Mouse (Mus musculus): ENCODE measurements at regions not wholly inside any gene's neighbourhood (a gene's known extent, or its start where the extent isn't known, plus 50 kb on each side); places are given as distances from the start of the nearest gene placed in this dataset.
A peak's percentile ranks its signal among the peaks of the same experiment; 100 is the strongest.

DNA sequence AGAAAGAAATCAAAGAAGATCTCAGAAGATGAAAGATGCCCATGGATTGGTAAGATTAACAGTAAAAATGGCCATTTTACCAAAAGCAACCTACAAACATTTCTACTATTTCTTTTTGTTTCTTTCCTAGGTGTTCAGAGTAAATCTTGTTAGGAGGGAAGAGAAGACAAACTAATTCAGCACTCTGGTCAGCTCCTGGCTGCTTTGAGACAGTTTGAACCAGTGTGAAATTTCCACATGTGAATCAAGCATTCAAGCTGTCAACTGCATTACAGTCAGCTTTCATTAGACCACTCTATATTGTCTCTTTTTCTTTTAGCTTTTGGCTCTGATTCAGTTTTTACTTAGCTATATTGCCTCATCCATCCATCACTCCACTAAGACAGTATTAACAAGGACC lies 859.2 kb downstream of the Ryr2 start:
- DNase-seq (ENCODE audit: low read depth, low spot score), result peak; percentile 31
- no peak overlapping the region for H3K9ac ChIP-seq (ENCODE audit: control insufficient read depth, low read depth, low read length, poor library complexity, severe bottlenecking)

DNA sequence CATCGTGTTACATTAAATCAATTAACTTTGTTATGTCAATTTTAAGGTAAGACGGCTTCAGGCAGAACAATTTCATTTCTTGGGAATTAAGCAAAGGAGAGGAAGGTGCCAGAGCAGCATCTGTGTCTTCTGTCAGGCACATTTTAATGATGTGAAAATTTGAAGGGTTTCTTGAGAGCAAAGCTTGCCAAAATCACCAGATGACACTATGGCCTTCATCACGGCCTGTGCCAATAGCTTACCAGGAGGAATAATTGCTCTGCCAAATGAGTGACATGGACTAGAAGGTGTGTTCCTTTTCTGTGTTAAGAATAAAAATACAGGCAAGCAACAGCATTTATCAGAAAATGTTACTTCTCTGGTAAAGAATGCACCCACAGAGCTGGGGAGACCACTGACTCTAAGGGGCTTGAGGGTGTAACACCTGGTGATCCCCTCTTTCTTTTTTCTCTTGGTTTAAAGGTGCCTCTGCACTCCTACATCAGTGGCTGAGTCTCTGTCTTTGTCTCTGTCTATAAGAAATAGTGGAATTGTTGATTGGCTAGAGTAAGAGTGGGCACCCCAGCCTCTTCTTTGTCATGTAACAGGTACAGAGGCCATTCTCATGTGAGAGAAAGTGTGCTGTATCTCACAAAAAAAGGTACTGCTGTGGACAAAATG lies 856.2 kb upstream of the Chrm3 start:
- H3K4me1 ChIP-seq (ENCODE audit: control insufficient read depth in 1 of 2, insufficient read depth in 2 of 2, low read length in 2 of 2), result no peaks in the 10 kb centered on the region
- H3K79me2 ChIP-seq (ENCODE audit: control insufficient read depth, insufficient read depth, low read length, poor library complexity), result no peaks in the 10 kb centered on the region
- TF ChIP-seq GABPA (IDR thresholded peaks at IDR 0.05; ENCODE audit: low read depth, low read length) (no peak), POLR2AphosphoS5 (IDR thresholded peaks at IDR 0.05; ENCODE audit: borderline replicate concordance, low read depth, low read length) (no peak), GATA1 (IDR thresholded peaks at IDR 0.05; ENCODE audit: low read depth, low read length) (no peak), ETS1 (IDR thresholded peaks at IDR 0.05; ENCODE audit: low read depth, low read length) (no peak), POLR2AphosphoS2 (IDR thresholded peaks at IDR 0.05; ENCODE audit: low read length) (no peak), TCF12 (IDR thresholded peaks at IDR 0.05; ENCODE audit: low read depth, low read length) (no peak), RCOR1 (IDR thresholded peaks at IDR 0.05; ENCODE audit: low read depth, low read length) (no peak), POLR2A (IDR thresholded peaks at IDR 0.05; ENCODE audit: control insufficient read depth in 1 of 2, insufficient read depth in 1 of 2, low read depth in 1 of 2, low read length in 2 of 2, poor library complexity in 1 of 2) (no peak), BHLHE40 (IDR thresholded peaks at IDR 0.05; ENCODE audit: borderline replicate concordance, low read depth, low read length) (no peak), CTCF (IDR thresholded peaks at IDR 0.05 in 2 of 3, conservative IDR thresholded peaks at IDR 0.05 in 1 of 3; ENCODE audit: control insufficient read depth in 1 of 3, insufficient read depth in 1 of 3, low read depth in 2 of 3, low read length in 3 of 3, poor library complexity in 1 of 3, severe bottlenecking in 1 of 3) (no peak), SIN3A (IDR thresholded peaks at IDR 0.05; ENCODE audit: low read length) (no peak), ZMIZ1 (IDR thresholded peaks at IDR 0.05; ENCODE audit: low read depth, low read length) (no peak), USF1 (IDR thresholded peaks at IDR 0.05; ENCODE audit: low read depth, low read length) (no peak), UBTF (IDR thresholded peaks at IDR 0.05; ENCODE audit: borderline replicate concordance, insufficient read depth, low read depth, low read length) (no peak), ZNF384 (IDR thresholded peaks at IDR 0.05; ENCODE audit: low read depth, low read length) (no peak)

More for the DNA sequence above, 859.2 kb downstream of the Ryr2 start:
- Histone ChIP-seq H3K79me2 (ENCODE audit: control insufficient read depth, insufficient read depth, low read length, poor library complexity) (no peaks in the 10 kb centered on the region), H3K4me1 (ENCODE audit: control insufficient read depth in 1 of 2, insufficient read depth in 2 of 2, low read length in 2 of 2) (no peaks in the 10 kb centered on the region), H3K27ac (ENCODE audit: control insufficient read depth, low read depth, low read length) (no peak overlapping the region), H3K27me3 (ENCODE audit: control insufficient read depth in 1 of 2, insufficient read depth in 2 of 2, low read length in 2 of 2) (no peaks in the 10 kb centered on the region), H3K4me3 (ENCODE audit: control insufficient read depth in 1 of 2, insufficient read depth in 1 of 2, low read depth in 2 of 2, low read length in 2 of 2) (no peak overlapping the region), H3K9me3 (replicated peaks; ENCODE audit: insufficient read depth, low read length) (no peaks in the 10 kb centered on the region), H3K36me3 (ENCODE audit: control insufficient read depth in 1 of 2, insufficient read depth in 2 of 2, low read length in 2 of 2) (no peaks in the 10 kb centered on the region)
- TF ChIP-seq GATA1 (IDR thresholded peaks at IDR 0.05; ENCODE audit: low read depth, low read length), result no peak
- TF ChIP-seq JUND (IDR thresholded peaks at IDR 0.05; ENCODE audit: low read depth, low read length), result no peak
- no peak for TF ChIP-seq E2F4 (IDR thresholded peaks at IDR 0.05; ENCODE audit: borderline replicate concordance, low read depth, low read length)
- TF ChIP-seq ELF1 (IDR thresholded peaks at IDR 0.05; ENCODE audit: low read depth, low read length), result no peak
- TF ChIP-seq ZKSCAN1 (IDR thresholded peaks at IDR 0.05; ENCODE audit: low read depth, low read length), result no peak
- TF ChIP-seq MAFK (IDR thresholded peaks at IDR 0.05; ENCODE audit: borderline replicate concordance, low read depth, low read length), result no peak
- no peak for TF ChIP-seq TBP (IDR thresholded peaks at IDR 0.05; ENCODE audit: low read depth, low read length)
- TF ChIP-seq NELFE (IDR thresholded peaks at IDR 0.05; ENCODE audit: low read depth, low read length), result no peak
- TF ChIP-seq MXI1 (IDR thresholded peaks at IDR 0.05; ENCODE audit: low read depth, low read length), result no peak
- no peak for TF ChIP-seq MAX (IDR thresholded peaks at IDR 0.05; ENCODE audit: low read length)

More for the DNA sequence above, 856.2 kb upstream of the Chrm3 start:
- DNase-seq (ENCODE audit: low read depth, low spot score), result no peak
- H3K36me3 ChIP-seq (ENCODE audit: control insufficient read depth in 1 of 2, insufficient read depth in 2 of 2, low read length in 2 of 2), result no peaks in the 10 kb centered on the region
- no peaks in the 10 kb centered on the region for H3K9me3 ChIP-seq (replicated peaks; ENCODE audit: insufficient read depth, low read length)
- no peak overlapping the region for H3K4me3 ChIP-seq (ENCODE audit: control insufficient read depth in 1 of 2, insufficient read depth in 1 of 2, low read depth in 2 of 2, low read length in 2 of 2)
- no peak overlapping the region for H3K27ac ChIP-seq (ENCODE audit: control insufficient read depth, low read depth, low read length)
- no peaks in the 10 kb centered on the region for H3K27me3 ChIP-seq (ENCODE audit: control insufficient read depth in 1 of 2, insufficient read depth in 2 of 2, low read length in 2 of 2)
- no peak overlapping the region for H3K9ac ChIP-seq (ENCODE audit: control insufficient read depth, low read depth, low read length, poor library complexity, severe bottlenecking)
